Mouse (Mus musculus) megakaryocyte, embryonic 14.5 days (primary cell): ENCODE results near the gene Dpm3.

Experiments
- FLI1 ChIP-seq: IDR thresholded peaks from 2 replicates; pipeline ENCODE4 v1.6.1; 2012; ENCODE audit warnings: low read length, inconsistent platforms, mixed read lengths
- GATA1 ChIP-seq: IDR thresholded peaks from 3 replicates; pipeline ENCODE4 v1.6.1; 2012; ENCODE audit warnings: mixed read lengths, low read length, inconsistent platforms, borderline replicate concordance

- TF ChIP-seq GATA1 (no peak), FLI1 (no peak)
Observed at GRCm38 (mm10) chr3:89238494-89238893, 20.7 kb upstream of the Dpm3 start.
